Mouse (Mus musculus) mesoderm, embryonic 11.5 days (tissue): ENCODE data around the gene Hps5.
"Not testable (repeated sequence)": the region's sequence is repeated elsewhere in the genome, so short reads cannot be mapped to it uniquely, and the experiment has no call there.

Source experiments
- DNase-seq: peaks from one replicate; pipeline ENCODE4 v3.0.0-alpha.2; 2012; ENCODE audit warnings: low read depth, low spot score

Gene Hps5

GRCm38 (mm10) chr7:46827803-46828184 lies 31.9 kb upstream of the Hps5 start:
- no peak for DNase-seq

GRCm38 (mm10) chr7:46827046-46827802 lies 31.4 kb upstream of the Hps5 start:
- no peak for DNase-seq

GRCm38 (mm10) chr7:46820876-46821632 lies 25.2 kb upstream of the Hps5 start:
- not testable (repeated sequence) for DNase-seq

- no peak for DNase-seq
Measured at GRCm38 (mm10) chr7:46814012-46814411, 18.1 kb upstream of the Hps5 start.

- DNase-seq = no peak
Measured at GRCm38 (mm10) chr7:46810325-46810724, 14.5 kb upstream of the Hps5 start.

- DNase-seq = no peak
Measured at GRCm38 (mm10) chr7:46796779-46797178, 915 bp upstream of the Hps5 start.

GRCm38 (mm10) chr7:46796206-46796679 lies 379 bp upstream of the Hps5 start:
- peak; percentile 1 for DNase-seq

GRCm38 (mm10) chr7:46793871-46794270 lies 2.0 kb downstream of the Hps5 start:
- DNase-seq = no peak

GRCm38 (mm10) chr7:46789177-46789849 lies 6.6 kb downstream of the Hps5 start:
- no peak for DNase-seq

GRCm38 (mm10) chr7:46770706-46771105 lies 25.2 kb downstream of the Hps5 start:
- peak; percentile 79 for DNase-seq

GRCm38 (mm10) chr7:46768451-46768850 lies 27.4 kb downstream of the Hps5 start:
- no peak for DNase-seq

- DNase-seq = no peak
Measured at GRCm38 (mm10) chr7:46767371-46767770, 28.5 kb downstream of the Hps5 start.

- DNase-seq = no peak
Measured at GRCm38 (mm10) chr7:46764672-46765071, 31.2 kb downstream of the Hps5 start.

- no peak for DNase-seq
Measured at GRCm38 (mm10) chr7:46762601-46763000, 33.3 kb downstream of the Hps5 start.

- DNase-seq = no peak
Measured at GRCm38 (mm10) chr7:46761049-46761795, 34.6 kb downstream of the Hps5 start.

- DNase-seq = no peak
Measured at GRCm38 (mm10) chr7:46751490-46751889, 44.4 kb downstream of the Hps5 start, which contains the start of gene Saa2. Gene Saa2 (plus strand): TSS chr7:46751790.

- no peak for DNase-seq
Measured at GRCm38 (mm10) chr7:46748459-46748858, 47.4 kb downstream of the Hps5 start.

- DNase-seq = no peak
Measured at GRCm38 (mm10) chr7:46746381-46746780, 49.5 kb downstream of the Hps5 start.

GRCm38 (mm10) chr7:46745816-46746215 lies 50.0 kb downstream of the Hps5 start:
- no peak for DNase-seq

- not testable (repeated sequence) for DNase-seq
Measured at GRCm38 (mm10) chr7:46742880-46743279, 53.0 kb downstream of the Hps5 start, which contains the start of gene Saa1. Gene Saa1 (minus strand): TSS chr7:46742980.

- not testable (repeated sequence) for DNase-seq
Measured at GRCm38 (mm10) chr7:46740041-46740440, 55.8 kb downstream of the Hps5 start.
